Mouse (Mus musculus): ENCODE results near the gene B4galt4.

DNA sequence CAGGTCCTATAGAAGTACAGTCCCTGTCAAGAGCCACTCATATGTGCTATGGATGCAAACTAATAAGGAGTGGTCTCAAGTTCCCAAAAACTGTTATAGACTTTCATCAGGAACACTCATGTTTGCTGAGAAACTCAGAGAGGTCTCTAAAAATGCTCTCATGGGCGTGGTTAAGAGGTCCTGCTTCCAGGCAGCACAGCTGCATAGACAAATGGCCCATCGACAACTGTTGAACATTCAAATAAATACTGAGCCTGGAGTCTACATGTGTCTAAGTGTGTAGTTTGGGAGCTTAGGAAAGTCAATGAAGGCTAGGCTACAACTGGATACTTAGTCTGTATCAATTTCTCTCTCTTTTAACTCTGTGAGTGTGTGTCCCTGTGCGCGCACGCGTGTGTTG lies 29.1 kb downstream of the B4galt4 start:
- TF ChIP-seq CTCF (IDR thresholded peaks at IDR 0.05; ENCODE audit: low read depth) (no peak), EP300 (optimal IDR thresholded peaks at IDR 0.05) (no peak)

Data from stomach, postnatal 0 days (tissue).